Mouse (Mus musculus) stomach, postnatal 0 days (tissue): ENCODE measurements around the gene Itpr3. TPM values are rescaled to one million over a fixed set of nuclear protein-coding genes. Genes with fewer than 3 reads are reported as not detected.
A peak's percentile ranks its signal among the peaks of the same experiment; 100 is the strongest.

Experiments
- ATAC-seq: fragments of 200-750 bp; cut with Nextera tagmentation; 2 replicates; pipeline ENCODE4 v1.8.0; 2017; ENCODE audit not compliant: low FRiP score, low TSS enrichment
- DNase-seq: peaks from one replicate; pipeline ENCODE4 v3.0.0-alpha.2; 2016; ENCODE audit warnings: low spot score
- H3K27ac ChIP-seq: fragments of 300-500 bp; sonication (generic); replicated peaks from 2 replicates; pipeline ENCODE4 v1.5.1; 2014; ENCODE audit warnings: mild to moderate bottlenecking, control low read depth
- H3K27me3 ChIP-seq: fragments of 300-500 bp; sonication (generic); 2 replicates; pipeline ENCODE4 v1.6.1; 2014; ENCODE audit warnings: low read length; ENCODE audit not compliant: control insufficient read depth, insufficient read depth
- H3K36me3 ChIP-seq: fragments of 300-500 bp; sonication (generic); 2 replicates; pipeline ENCODE4 v1.6.1; 2014; ENCODE audit warnings: low read length, mixed read lengths; ENCODE audit not compliant: control insufficient read depth, insufficient read depth
- H3K4me1 ChIP-seq: fragments of 300-500 bp; sonication (generic); replicated peaks from 2 replicates; pipeline ENCODE4 v1.6.1; 2014; ENCODE audit warnings: antibody characterized with exemption; ENCODE audit not compliant: control insufficient read depth, insufficient read depth
- H3K4me2 ChIP-seq: fragments of 300-500 bp; sonication (generic); replicated peaks from 2 replicates; pipeline ENCODE4 v1.6.1; 2014; ENCODE audit warnings: low read depth, mild to moderate bottlenecking, control low read depth, moderate library complexity
- H3K4me3 ChIP-seq: fragments of 300-500 bp; sonication (generic); 2 replicates; pipeline ENCODE4 v1.5.1; 2014; ENCODE audit warnings: low read depth, low read length, control low read depth
- H3K9ac ChIP-seq: fragments of 300-500 bp; sonication (generic); 2 replicates; pipeline ENCODE4 v1.6.1; 2014; ENCODE audit warnings: mild to moderate bottlenecking, low read length, control low read depth, mixed read lengths
- H3K9me3 ChIP-seq: fragments of 300-500 bp; sonication (generic); 2 replicates; pipeline ENCODE4 v1.6.1; 2016; ENCODE audit warnings: low read length; ENCODE audit not compliant: control insufficient read depth
- CTCF ChIP-seq: IDR thresholded peaks from 2 replicates; pipeline ENCODE4 v1.5.1; 2016; ENCODE audit warnings: antibody characterized with exemption, low read depth, mild to moderate bottlenecking, moderate library complexity
- EP300 ChIP-seq: optimal IDR thresholded peaks from 2 replicates; pipeline ENCODE3; 2016; ENCODE audit warnings: antibody characterized with exemption
- WGBS: fragments of 180-500 bp; shearing (Covaris S2); extraction: QIAGEN DNeasy Blood & Tissue Kit; methylation state at CpG from one replicate; pipeline ENCODE4 v1.1.7; 2014; 5-methylcytosine and 5-hydroxymethylcytosine counted together
- polyA plus RNA-seq: library from polyadenylated mRNA; unstranded; fragments of >200 nt; fragmentation: Nextera tagmentation; extraction: Ambion mirVana; gene quantifications from 2 replicates; pipeline ENCODE4 v1.2.1, GENCODE M21; 2015

Gene Itpr3
- polyA plus RNA-seq, 1 experiment from 2014 or later = 5.9 TPM

DNA sequence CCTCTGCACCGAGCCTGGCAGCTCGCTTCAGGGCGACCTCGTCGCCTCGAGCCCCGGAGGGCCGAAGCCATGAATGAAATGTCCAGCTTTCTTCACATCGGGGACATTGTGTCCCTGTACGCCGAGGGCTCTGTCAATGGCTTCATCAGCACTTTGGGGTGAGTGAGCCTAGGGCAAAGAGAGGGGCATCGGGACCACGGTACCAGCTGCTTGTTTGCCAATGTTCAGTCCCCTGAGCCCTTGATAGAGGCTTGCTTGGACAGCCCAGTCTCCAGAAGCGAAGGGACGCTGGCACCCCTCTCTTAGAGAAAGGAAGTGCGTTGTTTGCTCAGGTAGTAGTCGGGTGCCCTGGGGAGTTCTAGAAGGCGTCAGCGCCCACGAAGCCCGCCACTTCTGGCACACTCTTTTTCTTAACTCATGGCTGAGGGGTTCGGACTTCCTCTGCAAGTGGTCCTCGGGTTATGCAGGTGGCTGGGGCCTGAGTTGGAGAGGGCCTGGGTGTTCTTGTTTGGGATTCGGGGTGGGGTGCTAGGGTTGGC, 482 bp downstream of the Itpr3 start:
- Histone ChIP-seq H3K4me3 (peak overlapping the region; percentile 64), H3K36me3 (no peaks in the 10 kb centered on the region), H3K27ac (peak overlapping the region; percentile 89), H3K9me3 (no peaks in the 10 kb centered on the region), H3K27me3 (no peaks in the 10 kb centered on the region), H3K4me1 (no peaks in the 10 kb centered on the region), H3K4me2 (peak overlapping the region; percentile 88), H3K9ac (peak overlapping the region; percentile 73)
- TF ChIP-seq CTCF = no peak
- TF ChIP-seq EP300 = no peak
- ATAC-seq = peak; percentile 13; the same call in 1 of the 2 replicates
- 5% methylated on average over 24 of the region's 24 CpGs for WGBS
- DNase-seq = peak; percentile 64

DNA sequence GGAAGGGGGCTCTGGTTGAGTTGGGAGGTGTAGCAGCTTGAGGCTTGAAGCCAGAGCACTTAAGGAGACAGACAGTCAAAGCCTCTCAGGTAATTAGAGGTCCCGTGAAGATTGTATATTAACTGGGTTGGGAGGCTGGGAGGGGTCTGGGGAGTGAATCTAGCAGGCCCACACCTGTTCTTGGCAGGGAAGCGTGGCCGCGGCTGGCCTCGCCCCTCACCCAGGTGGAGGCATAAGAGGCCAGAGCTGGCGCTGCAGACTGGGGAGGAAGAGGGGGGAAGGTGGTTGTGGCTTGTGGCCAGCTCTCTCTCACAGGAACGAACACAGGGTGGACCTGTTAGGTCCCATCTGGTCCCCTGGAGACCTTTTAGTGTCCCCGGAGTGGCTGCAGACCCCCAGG, 3.6 kb downstream of the Itpr3 start:
- Histone ChIP-seq H3K4me1 (peaks cover 5% of the 10 kb centered on the region; the same call in 1 of the 2 replicates), H3K9ac (no peak overlapping the region), H3K36me3 (no peaks in the 10 kb centered on the region), H3K4me3 (no peak overlapping the region), H3K4me2 (peak overlapping the region; percentile 23), H3K27ac (no peak overlapping the region), H3K27me3 (no peaks in the 10 kb centered on the region), H3K9me3 (no peaks in the 10 kb centered on the region)
- 48% methylated on average over 8 of the region's 8 CpGs for WGBS
- no peak for ATAC-seq
- no peak for DNase-seq
- TF ChIP-seq EP300 = no peak
- TF ChIP-seq CTCF = no peak

DNA sequence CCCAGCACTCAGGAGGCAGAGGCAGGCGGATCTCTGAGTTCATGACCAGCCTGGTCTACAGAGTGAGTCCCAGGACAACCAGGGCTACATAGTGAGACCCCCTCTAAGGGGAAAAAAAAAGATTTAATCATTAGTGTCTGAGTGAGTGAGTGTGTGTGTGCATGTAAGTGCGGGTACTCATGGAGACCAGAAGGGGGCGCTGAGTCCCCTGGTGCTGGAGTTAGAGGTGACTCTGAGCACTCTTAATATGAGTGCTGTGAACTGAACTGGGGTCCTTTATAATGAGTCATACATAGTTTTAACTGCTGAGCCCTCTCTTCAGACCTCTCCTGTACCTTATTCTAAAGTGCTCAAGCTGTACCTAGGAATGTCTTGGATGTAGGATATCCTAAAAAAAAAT, 4.6 kb downstream of the Itpr3 start:
- Histone ChIP-seq H3K4me2 (no peak overlapping the region), H3K9ac (no peak overlapping the region), H3K4me3 (no peak overlapping the region), H3K4me1 (peaks cover 5% of the 10 kb centered on the region; the same call in 1 of the 2 replicates), H3K27me3 (no peaks in the 10 kb centered on the region), H3K9me3 (no peaks in the 10 kb centered on the region), H3K27ac (no peak overlapping the region), H3K36me3 (no peaks in the 10 kb centered on the region; the same call in 1 of the 2 replicates)
- WGBS = 90% methylated on average over 3 of the region's 3 CpGs
- no peak for TF ChIP-seq EP300
- TF ChIP-seq CTCF = peak; percentile 31
- DNase-seq (no peak), ATAC-seq (no peak)

DNA sequence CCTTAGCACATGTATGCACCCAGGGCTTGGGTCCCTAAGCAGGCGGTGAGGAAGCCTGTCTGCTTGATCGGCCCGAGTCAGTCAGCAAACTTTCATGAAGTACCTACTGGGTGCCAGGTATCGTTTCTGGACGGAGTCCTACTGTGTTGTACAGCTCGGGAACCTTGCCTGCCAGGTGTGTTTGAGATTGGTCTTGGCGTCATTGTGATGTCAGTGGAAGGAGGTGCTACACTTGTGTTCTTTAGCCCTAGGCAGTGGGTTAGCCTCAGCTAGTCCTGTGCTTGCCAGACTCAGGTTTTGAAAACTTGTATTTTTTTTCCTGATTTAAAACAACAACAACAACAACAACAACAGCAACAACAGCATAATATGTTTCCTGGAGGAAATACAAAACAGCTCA, 5.6 kb downstream of the Itpr3 start:
- H3K4me2 ChIP-seq = no peak overlapping the region
- H3K36me3 ChIP-seq = no peaks in the 10 kb centered on the region; the same call in 1 of the 2 replicates
- WGBS = 88% methylated on average over 7 of the region's 7 CpGs
- H3K9ac ChIP-seq = no peak overlapping the region
- ATAC-seq = no peak
- H3K4me3 ChIP-seq = no peak overlapping the region
- peak overlapping the region; percentile 24; the same call in 1 of the 2 replicates for H3K27ac ChIP-seq
- no peaks in the 10 kb centered on the region for H3K27me3 ChIP-seq
- no peak for DNase-seq
- no peak for TF ChIP-seq CTCF
- TF ChIP-seq EP300 = no peak
- no peaks in the 10 kb centered on the region for H3K9me3 ChIP-seq
- peaks cover 5% of the 10 kb centered on the region; the same call in 1 of the 2 replicates for H3K4me1 ChIP-seq

DNA sequence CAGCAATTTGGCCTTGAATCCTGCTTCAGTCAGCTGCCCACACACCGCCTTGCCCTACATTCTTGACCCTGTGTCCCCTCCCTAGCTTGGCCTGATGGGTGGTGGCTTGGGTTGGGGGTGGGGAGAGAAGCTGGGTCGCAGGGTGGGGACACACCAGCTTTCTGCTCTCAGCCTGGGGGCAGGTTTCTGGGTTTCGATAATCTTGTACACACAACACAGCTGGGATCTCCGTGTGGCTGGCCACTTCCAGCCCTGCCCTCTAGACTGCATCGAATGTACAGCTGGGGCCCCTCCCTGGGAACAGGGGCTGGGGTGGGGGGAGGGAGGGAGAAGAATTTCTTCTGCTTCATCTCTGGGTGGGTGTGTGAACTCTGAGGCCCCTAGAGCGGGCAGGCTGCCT, 6.6 kb downstream of the Itpr3 start:
- Histone ChIP-seq H3K27me3 (no peaks in the 10 kb centered on the region), H3K4me1 (peaks cover 5% of the 10 kb centered on the region; the same call in 1 of the 2 replicates), H3K4me2 (peak overlapping the region; percentile 14; the same call in 1 of the 2 replicates), H3K9me3 (no peaks in the 10 kb centered on the region), H3K9ac (peak overlapping the region; percentile 35; the same call in 1 of the 2 replicates), H3K27ac (peak overlapping the region; percentile 69), H3K4me3 (no peak overlapping the region), H3K36me3 (no peaks in the 10 kb centered on the region; the same call in 1 of the 2 replicates)
- no peak for TF ChIP-seq CTCF
- TF ChIP-seq EP300 = no peak
- WGBS = 22% methylated on average over 6 of the region's 6 CpGs
- ATAC-seq = peak; percentile 43
- peak; percentile 71 for DNase-seq

DNA sequence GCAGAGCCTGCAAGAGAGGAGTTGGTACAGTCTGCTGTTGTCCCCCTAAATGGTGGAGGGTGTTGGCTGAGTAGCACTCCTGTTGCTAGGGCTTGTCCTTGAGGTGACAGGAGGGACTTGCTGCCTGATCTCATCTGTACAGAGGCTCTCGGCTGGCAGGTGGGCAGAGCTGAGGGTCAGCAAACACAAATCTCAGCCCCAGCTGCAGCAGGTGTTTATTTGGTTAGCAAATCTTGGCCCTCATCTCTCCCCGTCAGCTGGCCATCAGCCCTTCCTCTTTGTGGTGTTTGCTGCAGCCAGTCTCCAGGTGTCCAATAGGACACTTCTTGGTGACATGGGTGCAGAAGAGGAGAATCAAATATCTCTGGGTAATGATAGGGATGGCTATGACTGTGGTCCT, 7.1 kb downstream of the Itpr3 start:
- peaks cover 5% of the 10 kb centered on the region; the same call in 1 of the 2 replicates for H3K4me1 ChIP-seq
- no peaks in the 10 kb centered on the region; the same call in 1 of the 2 replicates for H3K36me3 ChIP-seq
- no peak for ATAC-seq
- TF ChIP-seq CTCF (no peak), EP300 (no peak)
- H3K27ac ChIP-seq = peak overlapping the region; percentile 69
- H3K27me3 ChIP-seq = no peaks in the 10 kb centered on the region
- H3K9me3 ChIP-seq = no peaks in the 10 kb centered on the region
- DNase-seq = no peak
- 66% methylated on average over 2 of the region's 2 CpGs for WGBS
- H3K4me3 ChIP-seq = no peak overlapping the region
- peak overlapping the region; percentile 14; the same call in 1 of the 2 replicates for H3K4me2 ChIP-seq
- no peak overlapping the region for H3K9ac ChIP-seq
